Mouse (Mus musculus) liver, adult 10 weeks (tissue): Measurements from ENCODE around the gene Olfr648. TPM values are rescaled to one million over a fixed set of nuclear protein-coding genes. Genes with fewer than 3 reads are reported as not detected.

Experiments used
- polyA plus RNA-seq: library from polyadenylated mRNA; stranded (reverse); fragments of 350-450 nt; fragmentation: Illumina TruSeq; extraction: RNeasy Lipid Tissue Mini Kit (QIAGEN cat#74804); gene quantifications from one replicate; pipeline ENCODE4 v1.2.3, GENCODE M21; 2014; ENCODE audit warnings: low read depth, low replicate concordance

The Olfr648 gene
- not detected for polyA plus RNA-seq

GRCm38 (mm10) chr7:104183292-104183691 lies at the start of gene Olfr648:
TSS of gene Olfr648 (minus strand) at chr7:104183392.

GRCm38 (mm10) chr7:104218701-104219569 lies 35.7 kb upstream of the Olfr648 start, which contains the start of gene Trim6:
TSS of gene Trim6 (plus strand) at chr7:104218793.

GRCm38 (mm10) chr7:104195885-104196284 lies 12.7 kb upstream of the Olfr648 start, which contains the start of gene Olfr649:
TSS of gene Olfr649 (minus strand) at chr7:104195985.

GRCm38 (mm10) chr7:104150456-104150855 lies 32.7 kb downstream of the Olfr648 start, which contains the start of gene Ubqlnl:
TSS of gene Ubqlnl (minus strand) at chr7:104150556.

GRCm38 (mm10) chr7:104143179-104143578 lies 40.0 kb downstream of the Olfr648 start, which contains the start of gene Ubqln3:
TSS of gene Ubqln3 (minus strand) at chr7:104143279.

GRCm38 (mm10) chr7:104137305-104137704 lies 45.9 kb downstream of the Olfr648 start, which contains the start of gene Olfr643:
TSS of gene Olfr643 (minus strand) at chr7:104137405.

GRCm38 (mm10) chr7:104129726-104130125 lies 53.5 kb downstream of the Olfr648 start, which contains the start of gene Ubqln5:
TSS of gene Ubqln5 (minus strand) at chr7:104129826.

Other genes starting within 250 kb of the Olfr648 start
- gene Olfr632, start 249.0 kb downstream of the Olfr648 start, polyA plus RNA-seq, result not detected
- not detected for gene Olfr633, start 239.0 kb downstream of the Olfr648 start, polyA plus RNA-seq
- not detected for gene Olfr635, start 212.2 kb downstream of the Olfr648 start, polyA plus RNA-seq
- not detected for gene Olfr638, start 184.6 kb downstream of the Olfr648 start, polyA plus RNA-seq
- not detected for gene Olfr639, start 166.1 kb downstream of the Olfr648 start, polyA plus RNA-seq
- gene Olfr640, start 157.8 kb downstream of the Olfr648 start, polyA plus RNA-seq, result not detected
- not detected for gene Olfr641, start 147.9 kb downstream of the Olfr648 start, polyA plus RNA-seq
- not detected for gene Olfr642, start 130.7 kb downstream of the Olfr648 start, polyA plus RNA-seq
- not detected for gene 4930516K23Rik, start 121.9 kb downstream of the Olfr648 start, polyA plus RNA-seq
- not detected for gene Olfr644, start 111.5 kb downstream of the Olfr648 start, polyA plus RNA-seq
- gene Olfr645, start 97.9 kb downstream of the Olfr648 start, polyA plus RNA-seq, result not detected
- not detected for gene Olfr646, start 78.5 kb downstream of the Olfr648 start, polyA plus RNA-seq
- not detected for gene Ubqln5, start 53.6 kb downstream of the Olfr648 start, polyA plus RNA-seq
- not detected for gene Olfr643, start 46.0 kb downstream of the Olfr648 start, polyA plus RNA-seq
- gene Ubqln3, start 40.1 kb downstream of the Olfr648 start, polyA plus RNA-seq, result not detected
- gene Ubqlnl, start 32.8 kb downstream of the Olfr648 start, polyA plus RNA-seq, result not detected
- gene Olfm5, start 18.6 kb downstream of the Olfr648 start, polyA plus RNA-seq, result not detected
- not detected for gene Olfr649, start 12.6 kb upstream of the Olfr648 start, polyA plus RNA-seq
- 0.34 TPM for gene Trim6, start 35.4 kb upstream of the Olfr648 start, polyA plus RNA-seq
- 14.9 TPM for gene Trim34a, start 61.1 kb upstream of the Olfr648 start, polyA plus RNA-seq
- 3.6 TPM for gene Trim5, start 104.7 kb upstream of the Olfr648 start, polyA plus RNA-seq
- gene Trim12a, start 132.1 kb upstream of the Olfr648 start, polyA plus RNA-seq, result 16.4 TPM
- gene Trim34b, start 146.1 kb upstream of the Olfr648 start, polyA plus RNA-seq, result not detected
- gene Trim12c, start 170.0 kb upstream of the Olfr648 start, polyA plus RNA-seq, result 14.0 TPM
- 0.34 TPM for gene Trim30b, start 186.5 kb upstream of the Olfr648 start, polyA plus RNA-seq
- gene Trim30c, start 217.4 kb upstream of the Olfr648 start, polyA plus RNA-seq, result 0.29 TPM